Mouse (Mus musculus) neural tube, embryonic 11.5 days (tissue): ENCODE measurements around the gene Hoxa9. TPM values are rescaled to one million over a fixed set of nuclear protein-coding genes. Genes with fewer than 3 reads are reported as not detected.

Source experiments
- ATAC-seq: fragments of 200-750 bp; cut with Nextera tagmentation; 2 replicates; pipeline ENCODE4 v1.8.0; 2017; ENCODE audit warnings: moderate number of reproducible peaks, mild to moderate bottlenecking, moderate TSS enrichment, moderate library complexity; ENCODE audit not compliant: insufficient read depth, low FRiP score, low TSS enrichment
- DNase-seq: peaks from one replicate; pipeline ENCODE4 v3.0.0-alpha.2; 2015; ENCODE audit warnings: low spot score
- H3K27ac ChIP-seq: fragments of 300-500 bp; sonication (generic); 2 replicates; pipeline ENCODE4 v1.5.1; 2014; ENCODE audit warnings: low read depth, mild to moderate bottlenecking, low read length
- H3K27me3 ChIP-seq: fragments of 300-500 bp; sonication (generic); 2 replicates; pipeline ENCODE4 v1.6.1; 2014; ENCODE audit warnings: mild to moderate bottlenecking, low read length, mixed read lengths; ENCODE audit not compliant: control insufficient read depth, insufficient read depth
- H3K36me3 ChIP-seq: fragments of 300-500 bp; sonication (generic); 2 replicates; pipeline ENCODE4 v1.6.1; 2014; ENCODE audit warnings: mild to moderate bottlenecking, low read length, moderate library complexity, mixed read lengths; ENCODE audit not compliant: control insufficient read depth, insufficient read depth
- H3K4me1 ChIP-seq: fragments of 300-500 bp; sonication (generic); 2 replicates; pipeline ENCODE4 v1.6.1; 2014; ENCODE audit warnings: low read length, mixed read lengths; ENCODE audit not compliant: control insufficient read depth, insufficient read depth
- H3K4me2 ChIP-seq: fragments of 300-500 bp; sonication (generic); 2 replicates; pipeline ENCODE4 v1.6.1; 2014; ENCODE audit warnings: low read depth, mild to moderate bottlenecking, moderate library complexity
- H3K4me3 ChIP-seq: fragments of 300-500 bp; sonication (generic); 2 replicates; pipeline ENCODE4 v1.5.1; 2014; ENCODE audit warnings: low read depth, low read length
- H3K9ac ChIP-seq: fragments of 300-500 bp; sonication (generic); 2 replicates; pipeline ENCODE4 v1.6.1; 2014; ENCODE audit warnings: mild to moderate bottlenecking, low read length
- H3K9me3 ChIP-seq: fragments of 300-500 bp; sonication (generic); 2 replicates; pipeline ENCODE4 v1.6.1; 2016; ENCODE audit warnings: low read length; ENCODE audit not compliant: control insufficient read depth
- WGBS: fragments of 180-500 bp; shearing (Covaris S2); extraction: QIAGEN DNeasy Blood & Tissue Kit; methylation state at CpG from one replicate; pipeline ENCODE4 v1.1.7; 2014; 5-methylcytosine and 5-hydroxymethylcytosine counted together
- polyA plus RNA-seq: library from polyadenylated mRNA; unstranded; fragments of >200 nt; fragmentation: Nextera tagmentation; extraction: Ambion mirVana; gene quantifications from 2 replicates; pipeline ENCODE4 v1.2.1, GENCODE M21; 2014

Gene Hoxa9
- polyA plus RNA-seq, 1 experiment from 2014 or later: 98.8 TPM

- peaks cover 2% of the 10 kb centered on the region; the same call in 1 of the 2 replicates for H3K36me3 ChIP-seq
- peak overlapping the region; percentile 85 for H3K4me3 ChIP-seq
- DNase-seq (peak; percentile 97), ATAC-seq (peak; percentile 21)
- H3K4me1 ChIP-seq: peaks cover 64% of the 10 kb centered on the region
- under 1% methylated on average over 35 of the region's 55 CpGs for WGBS
- peak overlapping the region; percentile 89 for H3K9ac ChIP-seq
- peak overlapping the region; percentile 100 for H3K27ac ChIP-seq
- no peaks in the 10 kb centered on the region for H3K9me3 ChIP-seq
- peak overlapping the region; percentile 99 for H3K4me2 ChIP-seq
- H3K27me3 ChIP-seq: no peaks in the 10 kb centered on the region
Measured at GRCm38 (mm10) chr6:52191860-52192550, 38.9 kb downstream of the Hoxa9 start.

- Histone ChIP-seq H3K27ac (peak within 1 kb of the TSS; percentile 100), H3K4me1 (peaks cover 63% of the 10 kb centered on the region), H3K9ac (peak within 1 kb of the TSS; percentile 97), H3K4me3 (peak within 1 kb of the TSS; percentile 85), H3K27me3 (no peaks in the 10 kb centered on the region), H3K4me2 (peak within 1 kb of the TSS; percentile 99), H3K9me3 (no peaks in the 10 kb centered on the region), H3K36me3 (peaks cover 2% of the 10 kb centered on the region; the same call in 1 of the 2 replicates)
- ATAC-seq (peak; percentile 75), DNase-seq (peak; percentile 82)
- WGBS: under 1% methylated on average over 58 of the region's 102 CpGs
Measured at GRCm38 (mm10) chr6:52190906-52191810, 39.7 kb downstream of the Hoxa9 start, which contains the start of gene Hoxa4. TSS of gene Hoxa4 (minus strand) at chr6:52191753.

GRCm38 (mm10) chr6:52190410-52190809 lies 40.5 kb downstream of the Hoxa9 start:
- Histone ChIP-seq H3K9me3 (no peaks in the 10 kb centered on the region), H3K27me3 (no peaks in the 10 kb centered on the region), H3K27ac (peak overlapping the region; percentile 100), H3K4me3 (peak overlapping the region; percentile 85), H3K4me2 (peak overlapping the region; percentile 92), H3K9ac (peak overlapping the region; percentile 97), H3K36me3 (peaks cover 2% of the 10 kb centered on the region; the same call in 1 of the 2 replicates), H3K4me1 (peaks cover 62% of the 10 kb centered on the region)
- DNase-seq (peak; percentile 61), ATAC-seq (no peak)
- WGBS: under 1% methylated on average over 23 of the region's 23 CpGs

- H3K4me3 ChIP-seq: peak overlapping the region; percentile 85
- no peaks in the 10 kb centered on the region for H3K9me3 ChIP-seq
- peak overlapping the region; percentile 92 for H3K4me2 ChIP-seq
- H3K27ac ChIP-seq: peak overlapping the region; percentile 100
- H3K4me1 ChIP-seq: peaks cover 63% of the 10 kb centered on the region
- H3K36me3 ChIP-seq: peaks cover 2% of the 10 kb centered on the region; the same call in 1 of the 2 replicates
- 10% methylated on average over 8 of the region's 8 CpGs for WGBS
- ATAC-seq: no peak
- H3K27me3 ChIP-seq: no peaks in the 10 kb centered on the region
- DNase-seq: peak; percentile 41
- H3K9ac ChIP-seq: peak overlapping the region; percentile 97
Measured at GRCm38 (mm10) chr6:52189909-52190308, 41.0 kb downstream of the Hoxa9 start.

- H3K4me2 ChIP-seq: peak overlapping the region; percentile 92
- peak; percentile 47 for DNase-seq
- no peaks in the 10 kb centered on the region for H3K27me3 ChIP-seq
- peaks cover 2% of the 10 kb centered on the region; the same call in 1 of the 2 replicates for H3K36me3 ChIP-seq
- H3K9ac ChIP-seq: peak overlapping the region; percentile 97
- peak overlapping the region; percentile 85 for H3K4me3 ChIP-seq
- H3K4me1 ChIP-seq: peaks cover 71% of the 10 kb centered on the region
- ATAC-seq: no peak
- H3K9me3 ChIP-seq: no peaks in the 10 kb centered on the region
- peak overlapping the region; percentile 100 for H3K27ac ChIP-seq
- 14% methylated on average over 5 of the region's 5 CpGs for WGBS
Measured at GRCm38 (mm10) chr6:52189172-52189591, 41.7 kb downstream of the Hoxa9 start.

GRCm38 (mm10) chr6:52186500-52186899 lies 44.4 kb downstream of the Hoxa9 start:
- no peak for ATAC-seq
- Histone ChIP-seq H3K9ac (peak overlapping the region; percentile 37; the same call in 1 of the 2 replicates), H3K27me3 (no peaks in the 10 kb centered on the region), H3K4me3 (no peak overlapping the region), H3K9me3 (no peaks in the 10 kb centered on the region), H3K4me2 (peak overlapping the region; percentile 92; the same call in 1 of the 2 replicates), H3K36me3 (peaks cover 2% of the 10 kb centered on the region; the same call in 1 of the 2 replicates), H3K27ac (peak overlapping the region; percentile 100), H3K4me1 (peaks cover 85% of the 10 kb centered on the region)
- DNase-seq: peak; percentile 25
- 30% methylated on average over 1 of the region's 1 CpGs for WGBS

GRCm38 (mm10) chr6:52185834-52186233 lies 45.1 kb downstream of the Hoxa9 start:
- H3K27ac ChIP-seq: peak overlapping the region; percentile 92; the same call in 1 of the 2 replicates
- no peak for ATAC-seq

GRCm38 (mm10) chr6:52185222-52185621 lies 45.7 kb downstream of the Hoxa9 start:
- H3K4me3 ChIP-seq: peak overlapping the region; percentile 17
- under 1% methylated on average over 19 of the region's 19 CpGs for WGBS
- H3K4me2 ChIP-seq: peak overlapping the region; percentile 78
- no peak for ATAC-seq
- no peaks in the 10 kb centered on the region for H3K27me3 ChIP-seq
- peak overlapping the region; percentile 92 for H3K27ac ChIP-seq
- no peaks in the 10 kb centered on the region for H3K9me3 ChIP-seq
- peaks cover 2% of the 10 kb centered on the region; the same call in 1 of the 2 replicates for H3K36me3 ChIP-seq
- H3K4me1 ChIP-seq: peaks cover 95% of the 10 kb centered on the region
- peak; percentile 80 for DNase-seq
- H3K9ac ChIP-seq: peak overlapping the region; percentile 30

More at GRCm38 (mm10) chr6:52185834-52186233, 45.1 kb downstream of the Hoxa9 start:
- Histone ChIP-seq H3K9me3 (no peaks in the 10 kb centered on the region), H3K36me3 (peaks cover 2% of the 10 kb centered on the region; the same call in 1 of the 2 replicates), H3K9ac (peak overlapping the region; percentile 2; the same call in 1 of the 2 replicates), H3K4me2 (peak overlapping the region; percentile 78), H3K27me3 (no peaks in the 10 kb centered on the region), H3K4me3 (peak overlapping the region; percentile 17; the same call in 1 of the 2 replicates), H3K4me1 (peaks cover 91% of the 10 kb centered on the region)
- no peak for DNase-seq
- WGBS: 17% methylated on average over 3 of the region's 3 CpGs
